Mouse (Mus musculus): ENCODE data around the gene Tomm6. TPM values are rescaled to one million over a fixed set of nuclear protein-coding genes. Genes with fewer than 3 reads are reported as not detected.
A peak's percentile ranks its signal among the peaks of the same experiment; 100 is the strongest.
"Not testable (repeated sequence)": the region's sequence is repeated elsewhere in the genome, so short reads cannot be mapped to it uniquely, and the experiment has no call there.

Tomm6 gene
- polyA plus RNA-seq, 1 experiment from 2014 or later: 308 TPM

DNA sequence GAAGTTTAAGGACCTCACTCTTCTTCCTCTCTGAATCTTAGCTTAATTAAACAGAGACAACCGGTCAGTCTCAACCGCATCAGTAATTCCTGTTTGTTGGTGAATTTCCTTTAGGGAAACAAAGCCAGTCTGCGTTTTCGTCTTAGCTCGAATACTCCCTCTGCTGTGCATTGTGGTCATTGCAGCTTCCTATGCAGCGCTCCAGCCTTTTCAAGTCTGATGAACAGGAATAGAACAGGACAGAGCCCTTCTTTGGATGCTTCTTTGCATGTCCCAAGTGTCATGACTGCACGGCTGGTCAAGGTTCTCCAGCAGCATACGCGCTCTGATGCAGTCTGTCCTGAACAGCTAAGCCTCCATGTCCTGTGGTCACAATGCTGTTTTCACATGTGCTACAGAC, 11.6 kb downstream of the Tomm6 start:
- no peak overlapping the region for H3K4me2 ChIP-seq
- WGBS: 19% methylated on average over 9 of the region's 9 CpGs
- H3K27me3 ChIP-seq (replicated peaks): peaks cover 10% of the 10 kb centered on the region; the same call in 1 of the 2 replicates
- H3K4me1 ChIP-seq: peaks cover 12% of the 10 kb centered on the region
- ATAC-seq (ENCODE audit: extremely low read depth, insufficient number of reproducible peaks, low FRiP score, low TSS enrichment): no peak
- H3K9ac ChIP-seq: no peak overlapping the region
- no peaks in the 10 kb centered on the region for H3K9me3 ChIP-seq
- H3K4me3 ChIP-seq: no peak overlapping the region
- no peak overlapping the region for H3K27ac ChIP-seq (replicated peaks)
- peaks cover 59% of the 10 kb centered on the region for H3K36me3 ChIP-seq

GRCm38 (mm10) chr17:47672311-47673111, 15.7 kb downstream of the Tomm6 start:
- Histone ChIP-seq H3K9me3 (no peaks in the 10 kb centered on the region), H3K9ac (peak overlapping the region; percentile 74), H3K36me3 (peaks cover 24% of the 10 kb centered on the region), H3K4me1 (peaks cover 12% of the 10 kb centered on the region), H3K4me2 (peak overlapping the region; percentile 95), H3K4me3 (peak overlapping the region; percentile 52), H3K27ac (replicated peaks) (peak overlapping the region; percentile 45; the same call in 1 of the 2 replicates), H3K27me3 (replicated peaks) (peaks cover 20% of the 10 kb centered on the region)
- 3% methylated on average over 60 of the region's 68 CpGs for WGBS
- peak; percentile 19; the same call in 1 of the 2 replicates for ATAC-seq (ENCODE audit: extremely low read depth, insufficient number of reproducible peaks, low FRiP score, low TSS enrichment)

- Histone ChIP-seq H3K9me3 (no peaks in the 10 kb centered on the region), H3K4me3 (peak overlapping the region; percentile 52), H3K4me2 (peak overlapping the region; percentile 95), H3K36me3 (peaks cover 20% of the 10 kb centered on the region), H3K9ac (peak overlapping the region; percentile 74), H3K4me1 (peaks cover 12% of the 10 kb centered on the region), H3K27ac (replicated peaks) (peak overlapping the region; percentile 45; the same call in 1 of the 2 replicates), H3K27me3 (replicated peaks) (peaks cover 20% of the 10 kb centered on the region)
- 17% methylated on average over 14 of the region's 14 CpGs for WGBS
- no peak for ATAC-seq (ENCODE audit: extremely low read depth, insufficient number of reproducible peaks, low FRiP score, low TSS enrichment)
Observed at GRCm38 (mm10) chr17:47671988-47672310, 16.2 kb downstream of the Tomm6 start.

GRCm38 (mm10) chr17:47669166-47669565, 19.0 kb downstream of the Tomm6 start:
- Histone ChIP-seq H3K27ac (replicated peaks) (no peak overlapping the region), H3K9me3 (no peaks in the 10 kb centered on the region), H3K27me3 (replicated peaks) (peaks cover 20% of the 10 kb centered on the region), H3K4me3 (no peak overlapping the region), H3K9ac (no peak overlapping the region), H3K4me2 (no peak overlapping the region), H3K36me3 (peaks cover 5% of the 10 kb centered on the region; the same call in 1 of the 2 replicates), H3K4me1 (peaks cover 22% of the 10 kb centered on the region)
- ATAC-seq (ENCODE audit: extremely low read depth, insufficient number of reproducible peaks, low FRiP score, low TSS enrichment): no peak
- WGBS: 75% methylated on average over 4 of the region's 4 CpGs

GRCm38 (mm10) chr17:47664474-47664873, 23.7 kb downstream of the Tomm6 start:
- Histone ChIP-seq H3K27ac (replicated peaks) (peak overlapping the region; percentile 24; the same call in 1 of the 2 replicates), H3K4me3 (no peak overlapping the region), H3K4me1 (peaks cover 20% of the 10 kb centered on the region), H3K9me3 (no peaks in the 10 kb centered on the region), H3K27me3 (replicated peaks) (no peaks in the 10 kb centered on the region), H3K4me2 (no peak overlapping the region), H3K36me3 (0 out of 2 replicates have a peak, but pooled peaks cover 3% of the 10 kb centered on the region), H3K9ac (no peak overlapping the region)
- WGBS: 64% methylated on average over 7 of the region's 7 CpGs
- no peak for ATAC-seq (ENCODE audit: extremely low read depth, insufficient number of reproducible peaks, low FRiP score, low TSS enrichment)

DNA sequence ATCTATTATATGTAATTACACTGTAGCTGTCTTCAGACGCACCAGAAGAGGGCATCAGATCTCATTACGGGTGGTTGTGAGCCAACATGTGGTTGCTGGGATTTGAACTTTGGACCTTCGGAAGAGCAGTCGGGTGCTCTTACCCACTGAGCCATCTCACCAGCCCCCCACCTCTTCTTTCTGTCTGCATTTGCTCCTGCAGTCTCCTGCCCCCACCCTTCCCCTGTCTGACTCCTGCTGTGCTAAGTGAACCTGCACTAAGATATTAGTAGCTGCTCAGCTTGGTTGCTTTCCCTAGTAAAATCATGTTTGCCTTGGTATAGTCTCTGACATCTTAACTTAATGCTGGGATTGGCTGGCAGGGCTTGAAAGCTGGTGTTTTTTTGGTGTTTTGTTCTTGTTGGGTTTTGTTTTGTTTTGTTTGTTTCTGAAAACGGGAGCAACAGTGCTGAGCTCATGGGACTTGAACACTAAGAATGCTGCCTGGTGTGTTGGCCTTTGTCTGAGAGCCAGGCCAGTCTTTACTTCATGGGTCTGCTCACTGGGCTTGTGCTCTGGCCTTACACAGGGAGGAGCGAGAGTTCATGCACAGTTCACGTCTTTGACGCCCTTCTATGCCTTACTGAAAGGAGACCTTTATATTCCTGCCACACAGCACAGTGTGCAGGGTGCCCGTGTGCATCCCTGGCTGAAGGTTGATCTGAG, 25.0 kb downstream of the Tomm6 start:
- Histone ChIP-seq H3K27ac (replicated peaks) (peak overlapping the region; percentile 36), H3K4me3 (no peak overlapping the region), H3K4me2 (no peak overlapping the region), H3K27me3 (replicated peaks) (no peaks in the 10 kb centered on the region), H3K9ac (no peak overlapping the region), H3K4me1 (peaks cover 20% of the 10 kb centered on the region), H3K36me3 (0 out of 2 replicates have a peak, but pooled peaks cover 3% of the 10 kb centered on the region), H3K9me3 (no peaks in the 10 kb centered on the region)
- 64% methylated on average over 9 of the region's 9 CpGs for WGBS
- ATAC-seq (ENCODE audit: extremely low read depth, insufficient number of reproducible peaks, low FRiP score, low TSS enrichment): no peak

DNA sequence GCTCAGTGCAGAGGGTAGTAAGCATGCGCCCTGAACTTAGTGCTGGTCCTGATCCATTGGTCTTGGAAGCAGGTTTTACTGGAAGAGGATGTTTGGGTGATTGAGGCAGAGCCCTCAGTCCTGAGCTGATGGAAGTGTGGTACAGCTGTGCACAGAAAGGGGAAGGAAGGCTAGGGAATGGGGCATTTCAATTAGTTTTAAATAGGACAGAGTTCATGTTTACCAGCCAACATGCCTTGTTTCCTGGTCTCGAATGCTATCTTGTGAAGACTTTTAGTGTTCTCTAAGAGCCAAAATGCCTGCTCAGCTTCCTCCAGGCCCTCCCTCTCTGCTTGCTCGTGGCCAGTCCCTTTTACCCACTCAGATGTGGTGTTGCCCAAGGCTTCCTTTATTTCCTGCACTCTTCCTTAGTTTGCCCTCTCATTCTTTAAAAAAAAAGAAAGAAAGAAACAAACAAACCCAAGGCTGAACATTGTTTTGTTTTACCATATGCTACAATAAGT, 29.4 kb downstream of the Tomm6 start:
- Histone ChIP-seq H3K9me3 (no peaks in the 10 kb centered on the region), H3K9ac (no peak overlapping the region), H3K4me2 (no peak overlapping the region), H3K27me3 (replicated peaks) (no peaks in the 10 kb centered on the region), H3K27ac (replicated peaks) (no peak overlapping the region), H3K4me3 (no peak overlapping the region), H3K4me1 (peaks cover 6% of the 10 kb centered on the region), H3K36me3 (peaks cover 4% of the 10 kb centered on the region; the same call in 1 of the 2 replicates)
- ATAC-seq (ENCODE audit: extremely low read depth, insufficient number of reproducible peaks, low FRiP score, low TSS enrichment): no peak
- WGBS: 80% methylated on average over 3 of the region's 3 CpGs

- H3K36me3 ChIP-seq: peaks cover 12% of the 10 kb centered on the region
- no peak overlapping the region for H3K27ac ChIP-seq (replicated peaks)
Observed at GRCm38 (mm10) chr17:47657901-47658300, 30.3 kb downstream of the Tomm6 start.

DNA sequence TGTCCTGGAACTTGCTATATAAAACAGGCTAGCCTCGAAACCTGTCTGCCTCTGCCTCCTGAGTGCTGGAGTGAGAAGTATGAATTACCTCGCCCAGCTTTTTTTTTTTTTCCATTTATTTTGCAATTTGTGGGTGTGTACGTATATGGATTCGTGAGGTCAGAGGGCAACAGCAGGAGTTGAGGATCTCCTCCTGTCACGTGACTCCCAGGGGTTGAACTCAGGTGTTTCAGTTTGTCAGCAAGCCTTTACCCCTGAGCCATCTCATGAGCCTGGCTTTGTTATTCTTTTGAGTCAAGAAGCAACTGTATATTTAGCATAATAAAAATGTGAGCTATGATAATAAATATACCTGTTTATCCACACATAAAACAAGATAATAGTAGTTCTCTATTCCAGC, 32.5 kb downstream of the Tomm6 start:
- ATAC-seq (ENCODE audit: extremely low read depth, insufficient number of reproducible peaks, low FRiP score, low TSS enrichment): no peak
- 89% methylated on average over 5 of the region's 5 CpGs for WGBS
- no peak overlapping the region for H3K9ac ChIP-seq

More at GRCm38 (mm10) chr17:47657901-47658300, 30.3 kb downstream of the Tomm6 start:
- H3K4me1 ChIP-seq: no peaks in the 10 kb centered on the region
- no peak overlapping the region for H3K4me3 ChIP-seq
- H3K9ac ChIP-seq: no peak overlapping the region
- no peaks in the 10 kb centered on the region for H3K9me3 ChIP-seq
- no peak for ATAC-seq (ENCODE audit: extremely low read depth, insufficient number of reproducible peaks, low FRiP score, low TSS enrichment)
- no peak overlapping the region for H3K4me2 ChIP-seq
- H3K27me3 ChIP-seq (replicated peaks): no peaks in the 10 kb centered on the region
- 84% methylated on average over 4 of the region's 4 CpGs for WGBS

GRCm38 (mm10) chr17:47654346-47654745, 33.8 kb downstream of the Tomm6 start:
- not testable (repeated sequence) for ATAC-seq (ENCODE audit: extremely low read depth, insufficient number of reproducible peaks, low FRiP score, low TSS enrichment); H3K9ac ChIP-seq; H3K4me2 ChIP-seq; H3K27ac ChIP-seq (replicated peaks); H3K4me3 ChIP-seq; H3K9me3 ChIP-seq; H3K27me3 ChIP-seq (replicated peaks); H3K4me1 ChIP-seq
- WGBS: 88% methylated on average over 8 of the region's 8 CpGs
- H3K36me3 ChIP-seq: peaks cover 16% of the 10 kb centered on the region

More for the DNA sequence above, 32.5 kb downstream of the Tomm6 start:
- peaks cover 15% of the 10 kb centered on the region for H3K36me3 ChIP-seq
- no peak overlapping the region for H3K4me2 ChIP-seq
- no peak overlapping the region for H3K4me3 ChIP-seq
- H3K4me1 ChIP-seq: no peaks in the 10 kb centered on the region
- no peaks in the 10 kb centered on the region for H3K9me3 ChIP-seq
- H3K27me3 ChIP-seq (replicated peaks): no peaks in the 10 kb centered on the region
- H3K27ac ChIP-seq (replicated peaks): no peak overlapping the region

DNA sequence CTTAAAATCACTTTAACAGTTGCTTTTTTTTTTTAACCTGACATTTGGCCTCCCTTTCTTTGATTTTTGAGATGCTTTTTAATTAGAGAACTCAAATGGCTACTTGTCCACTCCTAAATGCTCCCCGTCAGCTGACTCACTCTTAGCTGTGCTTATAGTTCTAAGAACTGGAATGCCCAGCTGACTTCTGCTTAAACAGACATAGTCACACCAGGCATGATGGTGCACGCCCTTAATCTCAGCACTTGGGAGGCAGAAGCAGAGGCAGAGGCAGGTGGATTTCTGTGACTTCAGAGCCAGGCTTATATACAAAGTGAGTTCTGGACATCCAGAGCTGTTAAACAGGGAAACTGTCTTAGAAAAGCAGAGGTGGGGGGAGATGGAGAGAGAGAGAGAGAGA, 36.2 kb downstream of the Tomm6 start:
- peaks cover 16% of the 10 kb centered on the region for H3K36me3 ChIP-seq
- no peak for ATAC-seq (ENCODE audit: extremely low read depth, insufficient number of reproducible peaks, low FRiP score, low TSS enrichment)
- 78% methylated on average over 2 of the region's 2 CpGs for WGBS

More for the DNA sequence above, 36.2 kb downstream of the Tomm6 start:
- peaks cover 3% of the 10 kb centered on the region; the same call in 1 of the 2 replicates for H3K4me1 ChIP-seq
- H3K4me2 ChIP-seq: no peak overlapping the region
- H3K27me3 ChIP-seq (replicated peaks): no peaks in the 10 kb centered on the region
- H3K27ac ChIP-seq (replicated peaks): no peak overlapping the region
- no peak overlapping the region for H3K4me3 ChIP-seq
- no peak overlapping the region for H3K9ac ChIP-seq
- no peaks in the 10 kb centered on the region for H3K9me3 ChIP-seq

Data from heart, embryonic 13.5 days (tissue).